Mouse (Mus musculus): Measurements from ENCODE around the gene Gal3st4. TPM values are rescaled to one million over a fixed set of nuclear protein-coding genes. Genes with fewer than 3 reads are reported as not detected.

Gene Gal3st4
- polyA plus RNA-seq (2015; fragmentation: Illumina TruSeq; extraction: RNeasy Lipid Tissue Mini Kit (QIAGEN cat#74804); ENCODE audit: insufficient read depth, low replicate concordance): 0.12 TPM

DNA sequence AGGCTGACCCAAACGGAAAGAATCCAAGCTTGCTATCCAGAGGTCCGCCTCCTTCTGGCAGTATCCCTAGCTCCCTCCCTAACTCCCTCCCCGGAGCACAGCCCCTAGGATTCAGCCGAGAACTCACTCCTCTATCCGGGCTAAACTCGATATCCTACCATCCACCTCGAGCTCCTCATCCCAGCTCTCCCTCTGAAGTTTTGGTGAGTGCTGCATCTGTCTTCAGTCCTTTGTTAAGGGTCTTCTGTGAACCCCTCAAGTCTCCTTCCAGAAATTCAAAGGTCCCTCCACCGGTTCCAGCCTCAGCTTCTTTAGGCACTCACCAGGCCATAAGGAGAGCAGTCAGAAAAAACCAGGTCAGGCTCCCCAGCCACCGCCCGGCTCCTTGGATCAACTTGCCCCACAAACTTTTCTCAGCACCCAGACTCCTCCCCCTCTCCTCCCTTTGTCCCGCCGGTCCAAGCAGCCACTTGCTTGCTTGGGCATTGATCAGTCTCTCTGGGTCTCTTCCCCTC is at the start of gene Gal3st4:
Gene Gal3st4, minus strand, starts transcription at position 432 of the 515 bp plus-strand sequence.

DNA sequence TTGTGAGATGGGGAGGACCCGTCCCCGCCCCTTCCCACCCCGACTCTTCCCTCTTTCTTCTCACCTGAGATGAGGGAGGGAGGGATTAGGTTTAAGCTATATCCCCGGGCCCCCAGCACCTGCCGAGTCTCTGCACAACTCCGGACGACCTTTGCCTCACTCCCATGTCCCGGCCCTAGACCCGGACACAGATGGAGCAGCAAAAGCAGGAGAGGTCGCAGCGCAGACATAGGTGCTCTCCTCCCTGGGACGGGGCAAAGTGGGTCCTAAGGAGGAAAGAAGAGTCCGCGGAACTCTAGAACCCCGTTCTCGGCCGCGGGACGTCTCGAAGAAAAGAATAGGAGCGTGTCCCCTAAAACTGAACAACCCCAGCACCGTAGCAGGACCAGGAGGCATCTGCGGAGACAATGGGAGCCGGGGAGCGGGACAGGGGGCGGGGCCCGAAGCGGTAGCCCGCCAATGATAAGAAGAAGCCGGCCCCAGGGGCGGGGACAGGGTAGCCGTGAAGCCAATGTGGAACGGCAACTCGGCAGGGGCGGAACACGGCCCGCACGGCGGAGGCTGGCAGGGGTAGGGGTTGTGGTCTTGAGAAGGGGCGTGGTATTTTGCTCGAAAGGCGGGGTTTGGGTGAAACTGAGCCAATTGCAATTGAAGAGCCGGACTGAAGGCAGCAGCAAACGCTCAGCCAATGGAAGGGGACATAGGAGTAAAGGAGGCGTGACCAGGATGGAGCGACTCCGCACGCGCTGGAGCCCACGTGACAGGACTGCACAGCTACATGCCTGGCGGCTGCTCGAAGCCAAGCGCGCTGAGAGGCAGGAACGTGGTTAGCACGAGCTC is 7.2 kb upstream of the Gal3st4 start, which contains the start of the genes Gm43720, Gpc2 and Stag3:
Gene Gm43720, minus strand, starts transcription at position 374 of the 840 bp plus-strand sequence.
Gene Gpc2, minus strand, starts transcription at position 421 of the 840 bp plus-strand sequence.
Gene Stag3, plus strand, starts transcription at position 656 of the 840 bp plus-strand sequence.

GRCm38 (mm10) chr5:138263260-138264206 is 9.1 kb downstream of the Gal3st4 start, which contains the start of gene BC037034:
BC037034 (minus strand) TSS chr5:138264033.

DNA sequence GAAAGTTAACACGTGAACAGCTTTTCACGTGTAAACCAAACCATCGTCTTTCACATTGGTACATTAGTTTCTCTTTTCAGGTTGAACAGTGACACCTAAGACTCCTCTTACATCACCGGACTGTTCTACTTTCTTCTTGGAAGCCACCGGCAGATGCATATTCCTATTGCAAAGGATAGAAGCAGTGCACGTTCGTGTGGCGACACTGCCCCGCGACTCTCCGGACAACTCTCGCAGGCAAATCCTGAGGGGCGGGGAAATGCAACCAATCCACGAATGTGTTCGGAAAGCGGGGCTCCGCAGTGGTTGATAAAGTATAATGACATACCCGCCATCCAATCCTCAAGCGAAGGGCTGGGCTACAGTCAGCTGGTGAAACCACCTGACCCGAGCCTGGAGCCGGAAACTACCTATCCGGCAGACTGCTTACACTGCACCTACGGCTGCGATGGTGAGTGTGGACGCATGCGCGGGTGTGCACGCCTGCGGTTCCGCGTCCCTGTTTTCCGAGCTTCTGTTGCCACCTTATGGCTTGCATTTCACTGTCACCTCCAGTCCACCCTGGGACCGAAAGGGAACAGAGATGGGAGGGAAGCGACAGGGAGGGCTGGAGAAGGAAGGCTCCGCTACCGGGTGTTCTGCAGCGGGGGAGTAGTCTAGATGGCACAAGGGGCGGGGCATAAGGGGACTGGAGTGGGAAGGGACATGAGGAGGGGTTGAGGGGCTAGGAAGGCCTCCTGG is 17.1 kb downstream of the Gal3st4 start, which contains the start of gene Lamtor4:
Gene Lamtor4, plus strand, starts transcription at position 130 of the 741 bp plus-strand sequence.

DNA sequence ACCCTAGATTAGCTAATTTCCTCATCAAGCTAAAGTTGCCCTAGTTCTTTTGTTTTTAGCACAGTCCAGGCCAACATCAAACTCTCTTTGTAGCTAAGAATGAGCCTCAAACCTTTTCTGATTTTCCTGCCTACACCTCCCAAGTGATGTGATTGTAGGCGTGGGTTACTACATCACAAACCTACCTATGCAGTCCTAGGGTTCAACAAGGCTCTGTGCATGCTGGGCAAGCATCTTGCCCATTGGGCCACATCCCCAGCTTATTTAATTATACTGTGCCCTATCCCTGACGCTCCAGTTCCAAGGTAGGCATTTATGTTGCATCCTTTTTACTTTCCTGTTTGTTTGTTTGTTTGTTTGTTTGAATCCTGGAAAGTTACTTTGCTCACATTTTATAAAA is 46.9 kb downstream of the Gal3st4 start, which contains the start of gene Nxpe5:
Gene Nxpe5, plus strand, starts transcription at position 199 of the 400 bp plus-strand sequence.

Other genes with a start within 250 kb of the Gal3st4 start
- gene Smok3c, start 219.6 kb downstream of the Gal3st4 start, polyA plus RNA-seq (2015; fragmentation: Illumina TruSeq; extraction: RNeasy Lipid Tissue Mini Kit (QIAGEN cat#74804); ENCODE audit: insufficient read depth, low replicate concordance): not detected
- gene Zkscan1, start 187.8 kb downstream of the Gal3st4 start, polyA plus RNA-seq (2015; fragmentation: Illumina TruSeq; extraction: RNeasy Lipid Tissue Mini Kit (QIAGEN cat#74804); ENCODE audit: insufficient read depth, low replicate concordance): 13.1 TPM
- 19.8 TPM for gene Zscan21, start 155.9 kb downstream of the Gal3st4 start, polyA plus RNA-seq (2015; fragmentation: Illumina TruSeq; extraction: RNeasy Lipid Tissue Mini Kit (QIAGEN cat#74804); ENCODE audit: insufficient read depth, low replicate concordance)
- gene Zfp113, start 117.1 kb downstream of the Gal3st4 start, polyA plus RNA-seq (2015; fragmentation: Illumina TruSeq; extraction: RNeasy Lipid Tissue Mini Kit (QIAGEN cat#74804); ENCODE audit: insufficient read depth, low replicate concordance): 13.6 TPM
- 87.2 TPM for gene Cops6, start 111.8 kb downstream of the Gal3st4 start, polyA plus RNA-seq (2015; fragmentation: Illumina TruSeq; extraction: RNeasy Lipid Tissue Mini Kit (QIAGEN cat#74804); ENCODE audit: insufficient read depth, low replicate concordance)
- gene Ap4m1, start 100.8 kb downstream of the Gal3st4 start, polyA plus RNA-seq (2015; fragmentation: Illumina TruSeq; extraction: RNeasy Lipid Tissue Mini Kit (QIAGEN cat#74804); ENCODE audit: insufficient read depth, low replicate concordance): 27.2 TPM
- 78.9 TPM for gene Mcm7, start 100.4 kb downstream of the Gal3st4 start, polyA plus RNA-seq (2015; fragmentation: Illumina TruSeq; extraction: RNeasy Lipid Tissue Mini Kit (QIAGEN cat#74804); ENCODE audit: insufficient read depth, low replicate concordance)
- 25.7 TPM for gene Taf6, start 85.4 kb downstream of the Gal3st4 start, polyA plus RNA-seq (2015; fragmentation: Illumina TruSeq; extraction: RNeasy Lipid Tissue Mini Kit (QIAGEN cat#74804); ENCODE audit: insufficient read depth, low replicate concordance)
- gene Cnpy4, start 85.4 kb downstream of the Gal3st4 start, polyA plus RNA-seq (2015; fragmentation: Illumina TruSeq; extraction: RNeasy Lipid Tissue Mini Kit (QIAGEN cat#74804); ENCODE audit: insufficient read depth, low replicate concordance): 29.8 TPM
- 1.4 TPM for gene Mblac1, start 78.5 kb downstream of the Gal3st4 start, polyA plus RNA-seq (2015; fragmentation: Illumina TruSeq; extraction: RNeasy Lipid Tissue Mini Kit (QIAGEN cat#74804); ENCODE audit: insufficient read depth, low replicate concordance)
- gene Nxpe5, start 46.9 kb downstream of the Gal3st4 start, polyA plus RNA-seq (2015; fragmentation: Illumina TruSeq; extraction: RNeasy Lipid Tissue Mini Kit (QIAGEN cat#74804); ENCODE audit: insufficient read depth, low replicate concordance): 2.1 TPM
- 18.6 TPM for gene Lamtor4, start 17.4 kb downstream of the Gal3st4 start, polyA plus RNA-seq (2015; fragmentation: Illumina TruSeq; extraction: RNeasy Lipid Tissue Mini Kit (QIAGEN cat#74804); ENCODE audit: insufficient read depth, low replicate concordance)
- gene BC037034, start 8.8 kb downstream of the Gal3st4 start, polyA plus RNA-seq (2015; fragmentation: Illumina TruSeq; extraction: RNeasy Lipid Tissue Mini Kit (QIAGEN cat#74804); ENCODE audit: insufficient read depth, low replicate concordance): 30.6 TPM
- not detected for gene Gm43720, start 7.1 kb upstream of the Gal3st4 start, polyA plus RNA-seq (2015; fragmentation: Illumina TruSeq; extraction: RNeasy Lipid Tissue Mini Kit (QIAGEN cat#74804); ENCODE audit: insufficient read depth, low replicate concordance)
- 3.7 TPM for gene Gpc2, start 7.2 kb upstream of the Gal3st4 start, polyA plus RNA-seq (2015; fragmentation: Illumina TruSeq; extraction: RNeasy Lipid Tissue Mini Kit (QIAGEN cat#74804); ENCODE audit: insufficient read depth, low replicate concordance)
- 2.2 TPM for gene Stag3, start 7.4 kb upstream of the Gal3st4 start, polyA plus RNA-seq (2015; fragmentation: Illumina TruSeq; extraction: RNeasy Lipid Tissue Mini Kit (QIAGEN cat#74804); ENCODE audit: insufficient read depth, low replicate concordance)
- 6.7 TPM for gene Pvrig, start 69.1 kb upstream of the Gal3st4 start, polyA plus RNA-seq (2015; fragmentation: Illumina TruSeq; extraction: RNeasy Lipid Tissue Mini Kit (QIAGEN cat#74804); ENCODE audit: insufficient read depth, low replicate concordance)
- gene Zfp157, start 168.6 kb upstream of the Gal3st4 start, polyA plus RNA-seq (2015; fragmentation: Illumina TruSeq; extraction: RNeasy Lipid Tissue Mini Kit (QIAGEN cat#74804); ENCODE audit: insufficient read depth, low replicate concordance): 20.5 TPM